Mouse (Mus musculus) thymus, postnatal 14 days (tissue): ENCODE data around the gene Rassf8.

ENCODE experiments used
- DNase-seq: peaks from one replicate; pipeline ENCODE4 v3.0.0; 2021

The Rassf8 gene

DNA sequence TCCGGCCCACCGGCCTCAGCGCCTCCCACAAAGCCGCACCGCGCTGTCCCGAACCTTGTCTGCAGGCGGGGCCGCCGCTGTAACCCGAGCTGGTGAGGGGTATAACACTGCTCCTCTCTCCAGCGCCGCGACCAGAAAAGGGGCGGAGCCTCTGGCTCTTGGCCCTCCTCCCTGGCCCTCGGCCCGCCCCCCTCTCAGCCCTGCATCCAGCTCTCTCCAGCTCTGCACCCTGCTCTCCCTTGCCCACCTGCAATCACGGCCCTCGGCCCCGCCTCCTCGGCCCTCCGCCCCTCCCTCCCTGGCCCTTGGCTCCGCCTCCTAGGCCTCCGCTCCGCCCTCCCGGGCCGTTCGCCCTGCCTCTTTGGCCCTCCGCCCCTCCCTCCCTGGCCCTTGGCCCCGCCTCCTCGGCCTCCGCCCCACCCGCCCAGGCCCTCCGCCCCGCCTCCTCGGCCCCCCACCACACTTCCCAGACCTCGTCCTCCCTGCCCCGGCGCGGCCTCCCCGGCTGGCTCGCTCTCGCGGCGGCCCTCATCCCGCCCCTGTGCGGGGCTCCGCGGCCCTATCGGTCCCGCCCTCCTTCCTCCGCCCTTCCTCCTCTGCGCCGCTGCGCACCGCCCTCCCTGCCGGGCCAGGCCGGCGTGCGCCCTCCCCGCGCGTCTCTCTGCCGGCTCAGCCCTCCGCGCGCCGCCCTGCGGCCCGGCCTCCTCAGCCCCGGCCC, at the start of gene Rassf8:
Gene Rassf8, plus strand, starts transcription at position 617 of the 718 bp plus-strand sequence.
- peak; percentile 86 for DNase-seq

- no peak for DNase-seq
Measured at GRCm38 (mm10) chr6:145701021-145701540, 45.5 kb upstream of the Rassf8 start.

GRCm38 (mm10) chr6:145703667-145704066, 42.9 kb upstream of the Rassf8 start:
- DNase-seq: no peak

- no peak for DNase-seq
Measured at GRCm38 (mm10) chr6:145709956-145710720, 36.4 kb upstream of the Rassf8 start.

DNA sequence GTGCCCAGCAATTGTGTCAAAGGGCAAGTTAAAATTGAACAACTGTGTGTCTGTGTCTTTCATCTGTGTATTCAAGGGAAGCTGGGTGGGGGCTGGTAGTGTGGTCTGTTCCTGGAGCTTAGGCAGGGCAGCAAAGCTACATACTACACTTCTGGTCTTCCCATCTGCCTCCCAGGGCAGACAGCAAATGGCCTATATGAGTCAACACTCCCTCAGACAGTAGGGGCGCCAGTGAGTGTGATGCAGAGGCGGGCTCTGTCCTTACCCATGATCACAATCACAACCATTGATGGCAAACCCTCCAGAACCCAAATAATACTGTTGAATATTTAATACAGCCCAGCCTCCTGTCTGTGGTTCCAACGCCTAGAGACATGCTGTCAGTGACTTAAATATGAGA, 35.8 kb upstream of the Rassf8 start:
- no peak for DNase-seq

- DNase-seq: no peak
Measured at GRCm38 (mm10) chr6:145711320-145711719, 35.2 kb upstream of the Rassf8 start.

DNA sequence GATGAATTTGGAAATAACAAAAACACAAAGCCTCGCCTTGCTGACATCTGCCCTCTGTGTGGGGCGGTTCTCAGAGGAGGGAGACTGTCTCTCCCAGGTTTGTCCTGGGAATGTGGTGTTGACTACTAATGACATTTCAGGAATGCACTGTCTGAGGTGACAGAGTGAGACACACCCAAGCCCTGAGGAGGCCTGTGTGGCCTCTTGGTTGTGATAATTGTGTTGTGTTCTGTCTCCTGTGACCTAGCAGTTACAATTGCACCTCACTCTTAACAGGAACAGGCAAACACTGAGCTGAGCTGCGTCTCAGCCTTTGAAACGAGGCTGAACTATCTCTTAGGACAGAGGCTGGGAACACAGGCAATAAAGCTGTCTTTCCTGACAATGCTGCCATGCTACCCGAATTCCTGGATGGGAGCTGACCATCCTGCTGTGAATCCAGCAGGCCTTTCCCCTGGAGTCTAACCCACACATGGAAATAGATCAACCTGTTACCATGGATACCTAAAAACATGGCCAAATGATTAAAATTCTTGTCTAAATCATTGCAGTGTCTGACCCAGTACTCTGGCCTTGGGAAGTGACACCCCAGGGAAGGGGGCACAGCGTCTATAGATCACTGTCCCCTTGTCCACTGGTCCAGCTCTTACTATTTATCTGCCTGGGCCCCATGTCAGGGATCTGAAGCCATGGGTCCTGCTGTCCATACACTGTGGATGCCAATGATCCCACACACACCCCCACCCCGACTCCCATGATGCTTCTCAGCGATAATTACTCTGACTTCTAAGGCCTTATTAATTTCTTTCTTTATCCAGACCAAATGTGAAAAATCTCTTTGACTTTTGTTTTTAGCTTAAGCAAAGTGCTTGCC, 33.1 kb upstream of the Rassf8 start:
- no peak for DNase-seq

DNA sequence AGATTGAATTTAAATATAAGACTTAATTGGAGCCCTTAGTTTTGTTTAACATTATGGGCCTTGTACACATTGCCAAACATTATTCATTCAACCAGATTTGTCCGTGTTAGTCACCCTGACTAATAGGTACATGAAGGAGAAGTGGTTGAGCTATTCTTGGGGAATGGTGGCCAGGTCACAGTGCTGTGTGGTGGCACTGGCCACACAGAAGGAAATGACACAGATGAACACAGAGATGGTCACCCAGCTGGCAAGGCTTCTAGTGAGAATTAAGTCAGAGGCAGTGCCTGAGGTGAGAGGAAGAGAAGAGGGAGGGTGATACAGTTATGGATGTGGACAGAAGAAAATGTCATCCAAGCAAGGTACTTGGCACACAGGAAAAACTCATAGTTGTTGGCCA, 32.4 kb upstream of the Rassf8 start:
- no peak for DNase-seq

DNA sequence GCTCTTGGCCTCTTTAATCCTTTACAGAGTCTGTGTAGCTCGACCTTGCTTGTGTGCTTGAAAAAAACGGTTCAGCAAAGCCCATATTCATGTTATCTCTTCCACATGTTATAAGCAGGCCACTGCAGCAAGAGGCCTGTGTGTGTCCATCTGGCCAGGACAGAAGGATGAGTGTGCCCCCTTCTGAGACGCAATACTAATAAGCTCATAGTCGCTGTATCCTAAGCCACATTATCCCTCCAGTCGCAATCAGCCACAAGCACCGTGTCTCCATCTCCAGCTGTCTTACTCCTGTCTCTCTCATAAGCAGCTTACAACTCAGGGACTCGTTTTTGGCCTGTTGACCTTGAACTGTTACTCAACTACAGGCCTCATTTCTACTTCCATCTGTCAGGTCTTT, 24.0 kb upstream of the Rassf8 start:
- DNase-seq: no peak

DNA sequence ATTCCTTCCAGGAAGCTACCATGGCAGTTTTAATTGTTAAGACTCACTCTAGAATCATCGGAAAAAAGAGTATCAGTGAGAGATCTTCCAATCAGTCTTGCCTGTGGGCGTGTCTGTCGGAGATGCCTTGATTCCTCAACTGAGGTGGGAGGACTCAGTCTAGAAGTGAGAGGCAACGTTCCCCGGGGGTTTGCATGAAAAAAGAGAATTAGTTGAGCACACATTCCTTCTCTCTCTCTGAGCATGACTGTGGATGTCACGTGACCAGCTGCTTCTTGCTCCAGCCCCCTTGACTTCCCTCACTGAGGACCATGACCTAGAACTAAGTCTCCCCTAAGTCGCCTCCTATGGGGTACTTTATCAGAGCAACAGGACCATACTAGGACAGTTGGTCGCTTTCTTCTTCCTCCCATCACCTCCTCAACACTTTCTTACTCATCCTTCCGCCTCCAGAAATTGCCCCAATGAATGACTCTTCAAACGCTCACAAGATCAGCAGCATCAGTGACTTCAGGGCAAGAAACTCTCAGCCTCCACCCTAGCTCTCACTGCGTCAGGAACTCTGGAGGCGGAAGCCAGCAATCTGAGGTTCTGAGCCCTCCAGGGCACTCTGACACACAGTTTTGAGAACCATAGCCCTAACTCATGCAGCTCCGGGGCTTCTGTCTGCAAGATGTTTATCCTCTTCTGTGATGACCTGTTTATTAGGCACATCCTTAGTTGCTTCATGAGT, 23.3 kb upstream of the Rassf8 start:
- DNase-seq: no peak

GRCm38 (mm10) chr6:145725849-145726248, 20.7 kb upstream of the Rassf8 start:
- DNase-seq: no peak

DNA sequence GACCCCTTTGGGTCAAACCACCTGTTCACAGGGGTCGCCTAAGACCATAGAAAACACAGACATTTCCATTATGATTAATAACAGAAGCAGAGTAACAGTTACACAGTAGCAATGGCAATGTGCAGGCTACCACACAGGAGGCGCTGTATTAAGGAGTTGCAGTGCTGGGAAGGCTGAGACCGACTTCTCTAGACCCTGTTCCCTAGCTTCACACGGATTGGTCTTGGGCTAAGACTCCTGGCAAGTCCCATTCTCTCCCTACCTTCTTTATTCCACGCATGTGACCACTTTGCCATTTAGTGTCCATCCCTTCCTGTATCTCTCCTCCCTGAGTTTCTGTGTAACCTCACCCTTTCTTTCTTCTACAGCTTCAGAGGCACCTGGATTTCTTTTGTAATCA, 19.6 kb upstream of the Rassf8 start:
- no peak for DNase-seq

GRCm38 (mm10) chr6:145732868-145733267, 13.7 kb upstream of the Rassf8 start:
- no peak for DNase-seq

DNA sequence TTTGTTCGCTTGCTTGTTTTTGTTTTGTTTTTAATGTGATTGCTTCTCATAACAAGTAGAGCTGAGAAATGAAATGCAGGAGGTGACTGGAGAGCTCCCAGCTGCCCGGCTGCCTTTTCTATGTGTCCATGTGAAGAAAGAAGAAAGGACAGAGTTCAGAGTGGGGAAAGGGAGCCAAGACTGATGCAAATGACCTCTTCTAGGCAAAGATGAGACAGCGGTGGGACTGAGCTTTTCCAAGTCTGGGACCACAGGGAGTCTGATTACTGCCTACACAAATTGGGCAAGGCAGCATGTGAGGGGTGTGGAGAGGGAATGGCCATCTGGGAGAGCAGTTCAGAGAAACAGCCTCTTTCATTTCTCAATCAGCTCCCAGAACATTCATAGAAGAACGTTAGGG, 13.3 kb upstream of the Rassf8 start:
- no peak for DNase-seq

- DNase-seq: no peak
Measured at GRCm38 (mm10) chr6:145733911-145734310, 12.6 kb upstream of the Rassf8 start.

DNA sequence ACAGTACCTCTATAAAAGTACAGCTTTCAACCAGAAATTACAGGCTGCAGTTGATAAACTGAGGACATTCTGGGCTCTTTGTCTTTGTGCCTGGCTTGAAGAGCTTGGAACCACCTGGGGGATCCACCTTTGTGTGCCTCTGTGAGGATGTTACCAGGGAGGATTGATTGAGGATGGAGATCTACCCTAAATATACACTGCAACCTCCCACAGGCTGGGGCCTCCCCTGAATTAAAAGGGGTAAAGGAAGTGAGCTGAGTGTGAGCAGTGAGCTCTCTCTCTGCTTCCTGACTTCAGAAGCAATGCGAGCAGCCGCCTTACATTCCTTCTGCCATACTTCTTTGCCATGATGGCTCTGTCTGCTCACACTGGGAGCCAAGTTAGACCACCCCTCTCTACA, 10.4 kb upstream of the Rassf8 start:
- peak; percentile 41 for DNase-seq

DNA sequence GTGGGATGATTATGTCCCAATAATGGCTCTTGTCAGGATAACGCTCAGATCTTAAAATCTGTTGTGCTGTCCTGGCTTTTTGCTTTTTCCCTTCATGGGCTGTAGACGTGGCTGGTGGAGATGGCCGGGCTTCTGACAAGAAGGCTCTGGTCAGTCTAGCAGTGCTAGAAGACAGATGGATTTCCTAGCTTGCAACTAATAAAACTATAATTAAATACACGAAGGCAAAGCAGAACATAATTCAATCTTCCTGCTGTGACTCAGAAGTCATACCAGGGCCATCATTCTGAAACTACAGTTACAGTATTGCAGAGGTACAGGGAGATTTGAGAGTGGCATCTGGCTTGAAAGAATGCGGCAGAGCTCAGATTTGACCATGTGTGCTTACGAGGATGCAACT, 7.3 kb upstream of the Rassf8 start:
- no peak for DNase-seq

GRCm38 (mm10) chr6:145740011-145740410, 6.5 kb upstream of the Rassf8 start:
- no peak for DNase-seq

DNA sequence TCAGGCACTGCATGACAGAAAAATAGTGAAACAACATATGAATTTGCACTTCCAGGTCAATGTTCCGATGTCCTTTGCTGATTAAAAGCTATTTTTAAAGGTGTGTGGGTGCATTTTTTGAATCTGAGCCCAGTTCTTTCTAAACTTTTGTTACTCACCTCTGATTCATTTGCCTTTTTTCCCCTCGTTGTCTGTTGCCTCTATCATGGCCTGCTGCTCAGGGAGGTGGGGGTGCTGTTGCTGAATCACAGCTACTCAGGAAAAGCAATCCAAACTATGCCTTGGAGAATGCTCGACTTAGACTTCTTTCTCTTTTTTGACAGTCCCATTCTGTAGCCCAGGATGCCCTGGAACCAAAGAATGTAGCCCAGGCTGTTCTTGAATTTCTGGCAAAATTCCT, 1.3 kb upstream of the Rassf8 start:
- DNase-seq: no peak

DNA sequence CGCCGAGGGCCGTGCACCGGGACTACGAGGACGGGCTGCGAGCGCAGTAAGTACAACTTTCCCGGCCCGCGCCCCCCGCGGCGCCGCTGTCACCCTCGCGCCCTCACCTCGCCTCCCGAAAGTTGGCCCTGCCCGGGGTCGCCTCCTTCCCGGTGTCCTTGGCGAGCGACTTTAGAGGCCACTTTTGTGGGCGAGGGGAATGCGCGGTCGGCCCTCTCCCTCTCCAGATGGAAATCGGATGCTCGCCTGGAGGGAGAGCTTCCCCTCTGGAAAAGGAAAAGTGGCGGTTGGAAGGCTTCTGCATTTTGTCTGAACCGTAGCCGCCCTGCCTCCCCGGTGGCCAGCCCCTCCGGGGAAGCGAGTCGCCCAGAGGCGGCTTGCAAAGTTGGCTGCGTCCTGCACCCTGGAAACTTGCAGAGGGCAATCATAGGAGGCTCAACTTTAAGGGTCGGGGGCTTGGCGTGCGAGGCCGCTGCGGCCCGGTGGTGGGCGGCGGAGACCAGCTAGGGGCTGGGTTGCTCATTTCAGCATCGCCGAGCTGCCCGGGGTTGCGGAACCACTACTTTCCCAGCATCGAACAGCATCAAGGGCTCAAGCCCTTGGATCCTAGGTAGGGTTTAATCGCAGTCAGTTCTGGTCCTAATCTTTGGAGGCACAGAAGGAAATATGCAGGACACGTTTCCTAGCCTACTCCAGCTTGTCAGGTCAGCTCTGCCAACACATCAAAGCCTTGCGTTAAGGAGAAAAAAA, 548 bp downstream of the Rassf8 start:
- DNase-seq: no peak
